Mouse (Mus musculus) myocyte (in vitro differentiated cells): Measurements from ENCODE around the gene Gm29427.

ENCODE experiments used
- CEBPB ChIP-seq: IDR thresholded peaks from 2 replicates; pipeline ENCODE4 v1.6.1; 2011; ENCODE audit warnings: mild to moderate bottlenecking, moderate library complexity; ENCODE audit not compliant: poor library complexity, insufficient read depth, severe bottlenecking
- MAX ChIP-seq: IDR thresholded peaks from one replicate; pipeline ENCODE4 v1.6.1; 2011; ENCODE audit warnings: low read depth, mild to moderate bottlenecking, control low read depth
- MYOG ChIP-seq, 3 experiments: IDR thresholded peaks; one replicate each; pipeline ENCODE4 v1.6.1; 2011; ENCODE audit warnings: control low read depth in 2 of 3, low read depth in 2 of 3, mild to moderate bottlenecking in 2 of 3; ENCODE audit not compliant: insufficient read length in 2 of 3, control insufficient read depth in 1 of 3, insufficient read depth in 1 of 3
- POLR2A ChIP-seq: IDR thresholded peaks from one replicate; pipeline ENCODE4 v1.6.1; 2011; ENCODE audit warnings: low read depth, mild to moderate bottlenecking, control low read depth, moderate library complexity; ENCODE audit not compliant: insufficient read length
- POLR2AphosphoS2 ChIP-seq: IDR thresholded peaks from one replicate; pipeline ENCODE4 v1.6.1; 2011; ENCODE audit warnings: low read depth, control low read depth; ENCODE audit not compliant: insufficient read length
- SRF ChIP-seq: IDR thresholded peaks from one replicate; pipeline ENCODE4 v1.6.1; 2011; ENCODE audit warnings: low read depth; ENCODE audit not compliant: control insufficient read depth, insufficient read length
- TCF12 ChIP-seq: IDR thresholded peaks from one replicate; pipeline ENCODE4 v1.6.1; 2011; ENCODE audit warnings: mild to moderate bottlenecking, control low read depth; ENCODE audit not compliant: poor library complexity, insufficient read depth, severe bottlenecking
- USF1 ChIP-seq: IDR thresholded peaks from one replicate; pipeline ENCODE4 v1.6.1; 2011; ENCODE audit warnings: low read depth, mild to moderate bottlenecking, control low read depth, moderate library complexity

DNA sequence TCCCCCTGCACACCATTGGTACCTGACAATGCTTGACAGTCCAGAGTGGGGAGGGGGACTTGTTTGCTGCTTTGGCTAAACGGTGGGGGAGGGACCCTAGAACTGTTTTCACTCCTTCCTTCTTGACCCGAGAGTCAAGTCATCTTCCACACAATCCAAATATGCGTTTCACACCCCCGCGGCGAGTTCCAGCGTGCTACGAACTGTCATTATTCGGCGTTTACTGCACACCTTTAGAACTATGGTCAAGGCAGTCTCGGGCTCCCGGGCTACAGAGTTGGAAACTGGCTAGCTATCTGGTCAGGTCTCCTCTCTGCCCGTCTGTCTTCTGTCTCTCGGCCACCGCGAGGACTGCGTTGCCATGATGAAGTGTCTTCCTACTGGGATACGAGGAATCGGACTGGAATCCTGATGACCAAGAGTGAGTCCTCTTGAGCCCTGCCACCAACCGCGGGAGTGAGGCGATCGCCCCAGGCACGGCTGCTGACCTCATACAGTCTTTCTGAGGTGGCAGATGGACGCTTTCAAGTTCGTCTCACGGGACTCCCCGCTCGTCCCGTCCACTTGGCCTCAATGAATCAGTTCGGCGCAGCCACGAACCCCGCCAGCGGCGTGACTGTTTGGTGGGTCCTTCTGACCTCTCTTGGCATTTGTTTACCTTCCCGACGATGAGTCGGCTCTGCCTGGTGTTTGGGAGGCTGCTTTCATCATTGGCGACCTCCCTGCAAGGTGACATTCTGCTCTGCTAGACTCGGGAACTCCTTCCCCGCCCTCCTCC lies 1.1 kb upstream of the Gm29427 start:
- TF ChIP-seq POLR2A (peak; percentile 43), CEBPB (no peak), TCF12 (no peak), POLR2AphosphoS2 (no peak), USF1 (no peak), MAX (no peak), MYOG (IDR thresholded peaks at IDR 0.05; ENCODE audit: control insufficient read depth in 1 of 3, insufficient read depth in 1 of 3, insufficient read length in 2 of 3, low read depth in 2 of 3) (no peak), SRF (no peak)
